Mouse (Mus musculus) inflammation-experienced regulatory T-cells, adult 6 months (primary cell): Measurements from ENCODE around the gene Elovl2. TPM values are rescaled to one million over a fixed set of nuclear protein-coding genes. Genes with fewer than 3 reads are reported as not detected.
"Not testable (repeated sequence)": the region's sequence is repeated elsewhere in the genome, so short reads cannot be mapped to it uniquely, and the experiment has no call there.

Source experiments
- ATAC-seq: one replicate; pipeline ENCODE4 v1.8.0; 2017
- polyA plus RNA-seq, 3 experiments: library from polyadenylated mRNA; unstranded; fragments of 100-300 nt; shearing (Covaris generic); gene quantifications; one replicate each; pipeline ENCODE4 v1.2.1; 2017

Elovl2 gene
- not detected for polyA plus RNA-seq

- ATAC-seq, result peak; percentile 67
Observed at GRCm38 (mm10) chr13:41220304-41220834, at the start of gene Elovl2. Elovl2 (minus strand) TSS chr13:41220405.

GRCm38 (mm10) chr13:41267827-41268408, 47.7 kb upstream of the Elovl2 start:
- no peak for ATAC-seq

GRCm38 (mm10) chr13:41263304-41264006, 43.2 kb upstream of the Elovl2 start:
- ATAC-seq, result no peak

- not testable (repeated sequence) for ATAC-seq
Observed at GRCm38 (mm10) chr13:41261617-41262016, 41.4 kb upstream of the Elovl2 start.

GRCm38 (mm10) chr13:41257851-41258250, 37.6 kb upstream of the Elovl2 start:
- no peak for ATAC-seq

- ATAC-seq, result no peak
Observed at GRCm38 (mm10) chr13:41256962-41257361, 36.8 kb upstream of the Elovl2 start.

GRCm38 (mm10) chr13:41256126-41256525, 35.9 kb upstream of the Elovl2 start:
- no peak for ATAC-seq

GRCm38 (mm10) chr13:41252736-41253135, 32.5 kb upstream of the Elovl2 start:
- ATAC-seq, result no peak

- ATAC-seq, result no peak
Observed at GRCm38 (mm10) chr13:41252141-41252540, 31.9 kb upstream of the Elovl2 start.

- ATAC-seq, result no peak
Observed at GRCm38 (mm10) chr13:41251667-41252066, 31.5 kb upstream of the Elovl2 start.

- not testable (repeated sequence) for ATAC-seq
Observed at GRCm38 (mm10) chr13:41251232-41251631, 31.0 kb upstream of the Elovl2 start.

- ATAC-seq, result no peak
Observed at GRCm38 (mm10) chr13:41250318-41250981, 30.2 kb upstream of the Elovl2 start.

GRCm38 (mm10) chr13:41249538-41250317, 29.5 kb upstream of the Elovl2 start, which contains the start of gene Smim13:
Smim13 (plus strand) TSS chr13:41249844.
- ATAC-seq, result peak; percentile 96

GRCm38 (mm10) chr13:41248751-41249520, 28.7 kb upstream of the Elovl2 start:
- no peak for ATAC-seq

GRCm38 (mm10) chr13:41244306-41244830, 24.2 kb upstream of the Elovl2 start:
- ATAC-seq, result no peak

- ATAC-seq, result no peak
Observed at GRCm38 (mm10) chr13:41241557-41241956, 21.4 kb upstream of the Elovl2 start.

GRCm38 (mm10) chr13:41238805-41239130, 18.6 kb upstream of the Elovl2 start:
- peak; percentile 41 for ATAC-seq

GRCm38 (mm10) chr13:41238035-41238804, 18.0 kb upstream of the Elovl2 start:
- no peak for ATAC-seq

GRCm38 (mm10) chr13:41235845-41236741, 15.9 kb upstream of the Elovl2 start:
- ATAC-seq, result no peak

GRCm38 (mm10) chr13:41235181-41235580, 15.0 kb upstream of the Elovl2 start:
- no peak for ATAC-seq
